Mouse (Mus musculus): ENCODE results near the gene Mucl3. TPM values are rescaled to one million over a fixed set of nuclear protein-coding genes. Genes with fewer than 3 reads are reported as not detected.

Gene Mucl3
- polyA plus RNA-seq, 1 experiment = 0.23 TPM

GRCm38 (mm10) chr17:35680591-35680990 is 37.1 kb upstream of the Mucl3 start:
- Histone ChIP-seq H3K36me3 (ENCODE audit: control insufficient read depth, insufficient read depth, low read length) (peaks cover 32% of the 10 kb centered on the region), H3K4me3 (ENCODE audit: low read depth, low read length) (no peak overlapping the region), H3K27me3 (ENCODE audit: control insufficient read depth, insufficient read depth, low read length) (no peaks in the 10 kb centered on the region), H3K27ac (ENCODE audit: insufficient read depth, low read depth, low read length) (no peak overlapping the region), H3K4me1 (ENCODE audit: control insufficient read depth, insufficient read depth, insufficient read length, low read length) (no peaks in the 10 kb centered on the region)
- TF ChIP-seq CTCF (IDR thresholded peaks at IDR 0.05; ENCODE audit: extremely low read depth, insufficient read length, insufficient replicate concordance, low read depth, low read length) (no peak), POLR2A (IDR thresholded peaks at IDR 0.05; ENCODE audit: low read depth, low read length) (no peak)
- WGBS = 50% methylated on average over 6 of the region's 6 CpGs

DNA sequence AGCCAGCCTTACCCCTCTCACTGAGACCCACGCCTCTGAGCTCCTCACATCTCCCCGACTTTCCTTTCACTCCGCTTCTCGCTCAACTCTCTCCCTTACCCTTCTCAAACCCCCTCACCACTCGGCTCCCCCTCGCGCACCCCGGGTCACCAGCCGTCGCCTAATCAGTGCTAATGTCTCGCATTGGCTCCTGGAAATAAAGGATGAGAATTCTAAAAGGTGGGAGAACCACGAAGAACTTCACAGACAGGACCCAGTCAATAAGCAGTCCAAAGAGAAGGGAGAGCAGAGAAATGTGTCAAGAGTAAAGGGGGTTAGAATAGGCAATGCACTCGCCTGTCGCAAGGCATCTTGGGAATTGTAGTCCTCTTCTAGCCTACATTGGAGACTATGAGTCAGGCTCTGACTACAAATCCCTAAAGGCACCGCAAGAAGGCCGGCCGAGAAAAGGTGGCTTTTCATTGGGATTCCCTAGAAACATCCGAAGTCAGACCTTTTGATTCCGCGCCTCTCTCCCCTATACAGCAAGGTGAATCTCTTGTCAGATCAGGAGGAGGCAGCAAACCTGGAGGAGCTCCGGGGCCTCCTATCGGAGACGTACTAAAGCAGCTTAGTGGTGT is 30.0 kb upstream of the Mucl3 start, which contains the start of gene Gtf2h4:
Gtf2h4 (minus strand) TSS at position 324 of the 620 bp plus-strand sequence.
- peak within 1 kb of the TSS; percentile 69 for H3K4me3 ChIP-seq (ENCODE audit: low read depth, low read length)
- WGBS = under 1% methylated on average over 23 of the region's 23 CpGs
- H3K36me3 ChIP-seq (ENCODE audit: control insufficient read depth, insufficient read depth, low read length) = 0 out of 2 replicates have a peak, but pooled peaks cover 1% of the 10 kb centered on the region
- H3K4me1 ChIP-seq (ENCODE audit: control insufficient read depth, insufficient read depth, insufficient read length, low read length) = peaks cover 4% of the 10 kb centered on the region; the same call in 1 of the 2 replicates
- no peak within 1 kb of the TSS for H3K27ac ChIP-seq (ENCODE audit: insufficient read depth, low read depth, low read length)
- H3K27me3 ChIP-seq (ENCODE audit: control insufficient read depth, insufficient read depth, low read length) = no peaks in the 10 kb centered on the region
- TF ChIP-seq CTCF (IDR thresholded peaks at IDR 0.05; ENCODE audit: extremely low read depth, insufficient read length, insufficient replicate concordance, low read depth, low read length) (no peak), POLR2A (IDR thresholded peaks at IDR 0.05; ENCODE audit: low read depth, low read length) (no peak)

DNA sequence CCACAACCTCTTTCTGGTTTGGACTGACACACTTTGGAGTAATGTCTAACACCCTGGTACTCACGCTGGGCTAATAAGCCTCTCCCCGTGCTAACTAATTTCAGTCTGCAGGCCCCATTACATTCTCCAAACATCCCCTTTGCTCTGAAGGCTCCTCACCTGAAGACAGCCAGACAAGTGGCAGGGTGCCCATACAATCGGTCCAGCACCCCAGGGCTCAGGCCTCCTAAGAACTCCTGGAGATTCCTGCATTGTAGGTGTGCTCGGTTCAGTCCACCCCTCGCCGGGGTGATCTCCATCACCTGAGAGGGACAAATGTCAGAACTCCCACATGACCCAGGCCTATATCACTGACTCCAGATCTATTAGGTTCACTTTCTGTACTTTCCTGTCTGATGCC is 29.0 kb upstream of the Mucl3 start:
- no peak overlapping the region for H3K27ac ChIP-seq (ENCODE audit: insufficient read depth, low read depth, low read length)
- 0 out of 2 replicates have a peak, but pooled peaks cover 1% of the 10 kb centered on the region for H3K36me3 ChIP-seq (ENCODE audit: control insufficient read depth, insufficient read depth, low read length)
- TF ChIP-seq POLR2A (IDR thresholded peaks at IDR 0.05; ENCODE audit: low read depth, low read length) (no peak), CTCF (IDR thresholded peaks at IDR 0.05; ENCODE audit: extremely low read depth, insufficient read length, insufficient replicate concordance, low read depth, low read length) (no peak)
- H3K4me1 ChIP-seq (ENCODE audit: control insufficient read depth, insufficient read depth, insufficient read length, low read length) = peaks cover 8% of the 10 kb centered on the region
- no peaks in the 10 kb centered on the region for H3K27me3 ChIP-seq (ENCODE audit: control insufficient read depth, insufficient read depth, low read length)
- 83% methylated on average over 6 of the region's 6 CpGs for WGBS
- H3K4me3 ChIP-seq (ENCODE audit: low read depth, low read length) = no peak overlapping the region

- 84% methylated on average over 6 of the region's 6 CpGs for WGBS
- H3K36me3 ChIP-seq (ENCODE audit: control insufficient read depth, insufficient read depth, low read length) = 0 out of 2 replicates have a peak, but pooled peaks cover 1% of the 10 kb centered on the region
- H3K4me1 ChIP-seq (ENCODE audit: control insufficient read depth, insufficient read depth, insufficient read length, low read length) = peaks cover 11% of the 10 kb centered on the region
- no peak overlapping the region for H3K4me3 ChIP-seq (ENCODE audit: low read depth, low read length)
- no peak overlapping the region for H3K27ac ChIP-seq (ENCODE audit: insufficient read depth, low read depth, low read length)
- no peaks in the 10 kb centered on the region for H3K27me3 ChIP-seq (ENCODE audit: control insufficient read depth, insufficient read depth, low read length)
- TF ChIP-seq POLR2A (IDR thresholded peaks at IDR 0.05; ENCODE audit: low read depth, low read length) = no peak
- no peak for TF ChIP-seq CTCF (IDR thresholded peaks at IDR 0.05; ENCODE audit: extremely low read depth, insufficient read length, insufficient replicate concordance, low read depth, low read length)
Observed at GRCm38 (mm10) chr17:35671846-35672245, 28.4 kb upstream of the Mucl3 start.

DNA sequence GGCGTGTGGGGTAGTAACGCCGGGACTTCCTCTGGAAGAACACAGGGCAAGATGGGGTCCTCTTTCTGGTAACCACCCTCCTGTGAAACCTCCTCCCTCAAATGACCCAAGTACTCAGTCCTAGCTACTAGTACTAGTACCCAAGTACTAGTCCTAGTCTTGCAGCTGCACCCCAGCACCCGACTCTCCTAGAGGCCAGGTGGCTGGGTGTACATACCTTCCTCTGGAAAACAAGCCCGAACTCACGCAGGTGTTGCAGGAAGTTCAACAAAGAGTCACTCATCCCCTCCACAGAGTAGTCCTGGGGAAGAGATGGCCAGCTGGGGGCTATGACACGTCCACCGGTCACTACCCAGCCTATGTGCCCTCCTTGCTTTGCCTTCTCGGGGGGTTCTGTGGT is 26.2 kb upstream of the Mucl3 start:
- peaks cover 13% of the 10 kb centered on the region for H3K4me1 ChIP-seq (ENCODE audit: control insufficient read depth, insufficient read depth, insufficient read length, low read length)
- H3K4me3 ChIP-seq (ENCODE audit: low read depth, low read length) = no peak overlapping the region
- H3K27ac ChIP-seq (ENCODE audit: insufficient read depth, low read depth, low read length) = no peak overlapping the region
- H3K27me3 ChIP-seq (ENCODE audit: control insufficient read depth, insufficient read depth, low read length) = no peaks in the 10 kb centered on the region
- TF ChIP-seq POLR2A (IDR thresholded peaks at IDR 0.05; ENCODE audit: low read depth, low read length) (no peak), CTCF (IDR thresholded peaks at IDR 0.05; ENCODE audit: extremely low read depth, insufficient read length, insufficient replicate concordance, low read depth, low read length) (no peak)
- H3K36me3 ChIP-seq (ENCODE audit: control insufficient read depth, insufficient read depth, low read length) = 0 out of 2 replicates have a peak, but pooled peaks cover 1% of the 10 kb centered on the region
- WGBS = 93% methylated on average over 9 of the region's 9 CpGs

GRCm38 (mm10) chr17:35667334-35668065 is 24.0 kb upstream of the Mucl3 start, which contains the start of gene Vars2:
Gene Vars2, minus strand, starts transcription at chr17:35667592.
- peaks cover 9% of the 10 kb centered on the region for H3K4me1 ChIP-seq (ENCODE audit: control insufficient read depth, insufficient read depth, insufficient read length, low read length)
- H3K36me3 ChIP-seq (ENCODE audit: control insufficient read depth, insufficient read depth, low read length) = peaks cover 8% of the 10 kb centered on the region
- TF ChIP-seq CTCF (IDR thresholded peaks at IDR 0.05; ENCODE audit: extremely low read depth, insufficient read length, insufficient replicate concordance, low read depth, low read length) (0 out of 2 replicates have a peak, but pooled peaks have one; percentile 13), POLR2A (IDR thresholded peaks at IDR 0.05; ENCODE audit: low read depth, low read length) (peak; percentile 65; the same call in 1 of the 2 replicates)
- WGBS = under 1% methylated on average over 61 of the region's 61 CpGs
- peak within 1 kb of the TSS; percentile 93 for H3K4me3 ChIP-seq (ENCODE audit: low read depth, low read length)
- no peaks in the 10 kb centered on the region for H3K27me3 ChIP-seq (ENCODE audit: control insufficient read depth, insufficient read depth, low read length)
- peak within 1 kb of the TSS; percentile 70 for H3K27ac ChIP-seq (ENCODE audit: insufficient read depth, low read depth, low read length)

GRCm38 (mm10) chr17:35666851-35667256 is 23.4 kb upstream of the Mucl3 start:
- peak overlapping the region; percentile 62 for H3K27ac ChIP-seq (ENCODE audit: insufficient read depth, low read depth, low read length)
- WGBS = 1% methylated on average over 13 of the region's 13 CpGs
- H3K36me3 ChIP-seq (ENCODE audit: control insufficient read depth, insufficient read depth, low read length) = peaks cover 8% of the 10 kb centered on the region
- peak overlapping the region; percentile 93 for H3K4me3 ChIP-seq (ENCODE audit: low read depth, low read length)
- H3K4me1 ChIP-seq (ENCODE audit: control insufficient read depth, insufficient read depth, insufficient read length, low read length) = peaks cover 9% of the 10 kb centered on the region
- no peak for TF ChIP-seq CTCF (IDR thresholded peaks at IDR 0.05; ENCODE audit: extremely low read depth, insufficient read length, insufficient replicate concordance, low read depth, low read length)
- TF ChIP-seq POLR2A (IDR thresholded peaks at IDR 0.05; ENCODE audit: low read depth, low read length) = no peak
- no peaks in the 10 kb centered on the region for H3K27me3 ChIP-seq (ENCODE audit: control insufficient read depth, insufficient read depth, low read length)

Measured in small intestine, adult 2 months (tissue).